Mouse (Mus musculus) lung, embryonic 16.5 days (tissue): Measurements from ENCODE around the gene Meis1. TPM values are rescaled to one million over a fixed set of nuclear protein-coding genes. Genes with fewer than 3 reads are reported as not detected.

Experiments used
- ATAC-seq: fragments of 200-750 bp; cut with Nextera tagmentation; 2 replicates; pipeline ENCODE4 v1.8.0; 2017; ENCODE audit warnings: low read depth, mild to moderate bottlenecking, moderate library complexity
- H3K27ac ChIP-seq: fragments of 300-500 bp; sonication (generic); 2 replicates; pipeline ENCODE4 v1.5.1; 2014; ENCODE audit warnings: mild to moderate bottlenecking, control low read depth, low read length
- H3K27me3 ChIP-seq: fragments of 300-500 bp; sonication (generic); 2 replicates; pipeline ENCODE4 v1.6.1; 2014; ENCODE audit warnings: low read depth, low read length, mixed read lengths; ENCODE audit not compliant: control insufficient read depth, insufficient read depth
- H3K36me3 ChIP-seq: fragments of 300-500 bp; sonication (generic); 2 replicates; pipeline ENCODE4 v1.6.1; 2014; ENCODE audit warnings: low read length; ENCODE audit not compliant: control insufficient read depth, insufficient read depth
- H3K4me1 ChIP-seq: fragments of 300-500 bp; sonication (generic); replicated peaks from 2 replicates; pipeline ENCODE4 v1.6.1; 2014; ENCODE audit warnings: low read length, mixed read lengths; ENCODE audit not compliant: control insufficient read depth, insufficient read depth
- H3K4me2 ChIP-seq: fragments of 300-500 bp; sonication (generic); 2 replicates; pipeline ENCODE4 v1.6.1; 2014; ENCODE audit warnings: low read depth, low read length, control low read depth
- H3K4me3 ChIP-seq: fragments of 300-500 bp; sonication (generic); 2 replicates; pipeline ENCODE4 v1.5.1; 2014; ENCODE audit warnings: mild to moderate bottlenecking, low read length, control low read depth
- H3K9ac ChIP-seq: fragments of 300-500 bp; sonication (generic); 2 replicates; pipeline ENCODE4 v1.6.1; 2014; ENCODE audit warnings: low read length, control low read depth
- H3K9me3 ChIP-seq: fragments of 300-500 bp; sonication (generic); 2 replicates; pipeline ENCODE4 v1.6.1; 2016; ENCODE audit warnings: low read length; ENCODE audit not compliant: control insufficient read depth
- WGBS: fragments of 180-500 bp; shearing (Covaris S2); extraction: QIAGEN DNeasy Blood & Tissue Kit; methylation state at CpG from one replicate; pipeline ENCODE4 v1.1.7; 2014; 5-methylcytosine and 5-hydroxymethylcytosine counted together
- polyA plus RNA-seq: library from polyadenylated mRNA; unstranded; fragments of >200 nt; fragmentation: Nextera tagmentation; extraction: Ambion mirVana; gene quantifications from 2 replicates; pipeline ENCODE4 v1.2.1, GENCODE M21; 2015

Gene Meis1
- polyA plus RNA-seq, 1 experiment from 2014 or later: 99.9 TPM

DNA sequence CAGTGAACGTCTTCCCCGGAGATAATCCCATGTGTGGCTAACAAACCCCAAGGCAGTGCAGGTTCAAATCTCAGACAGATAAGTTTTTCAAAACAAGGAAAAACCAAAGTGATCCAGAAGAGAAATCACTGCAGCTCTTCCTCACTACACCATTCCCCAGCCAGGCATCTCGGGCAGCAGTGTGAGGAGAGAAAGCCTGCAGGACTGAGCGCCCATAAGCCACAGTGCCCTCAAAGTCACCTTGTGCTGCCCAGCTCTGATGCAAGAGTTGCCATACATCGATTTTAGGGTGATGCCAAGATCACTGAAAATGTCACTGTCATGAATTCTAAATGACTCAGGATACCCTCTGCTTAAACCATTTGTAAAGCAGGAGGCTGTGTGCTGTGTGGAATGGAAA is 15.7 kb downstream of the Meis1 start:
- no peak overlapping the region for H3K4me3 ChIP-seq
- H3K4me2 ChIP-seq: no peak overlapping the region
- peaks cover 3% of the 10 kb centered on the region; the same call in 1 of the 2 replicates for H3K36me3 ChIP-seq
- H3K9me3 ChIP-seq: no peaks in the 10 kb centered on the region
- no peak for ATAC-seq
- H3K4me1 ChIP-seq: peaks cover 13% of the 10 kb centered on the region; the same call in 1 of the 2 replicates
- H3K27ac ChIP-seq: no peak overlapping the region
- H3K27me3 ChIP-seq: no peaks in the 10 kb centered on the region
- WGBS: 69% methylated on average over 5 of the region's 5 CpGs
- H3K9ac ChIP-seq: no peak overlapping the region

DNA sequence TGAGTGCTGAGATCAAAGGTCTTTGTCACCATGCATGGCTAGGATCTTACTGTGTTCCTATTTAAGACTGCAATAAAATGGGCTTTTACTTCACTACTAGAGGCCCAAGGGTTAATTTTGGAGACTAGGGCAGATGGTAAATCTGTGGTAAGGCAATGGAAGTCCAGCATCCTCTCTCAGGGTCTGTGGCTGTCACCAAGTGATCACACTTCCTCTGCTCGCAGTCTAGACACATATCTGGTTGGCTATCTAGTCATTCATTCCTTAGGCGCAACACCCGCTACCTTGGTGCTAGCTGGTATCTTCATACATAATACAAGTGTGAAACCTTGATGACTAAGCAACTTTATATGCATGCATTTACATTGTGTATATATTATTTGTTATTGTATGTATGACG is 22.0 kb downstream of the Meis1 start:
- Histone ChIP-seq H3K9me3 (no peaks in the 10 kb centered on the region), H3K9ac (no peak overlapping the region), H3K27ac (no peak overlapping the region), H3K36me3 (peaks cover 17% of the 10 kb centered on the region), H3K4me1 (no peaks in the 10 kb centered on the region), H3K27me3 (no peaks in the 10 kb centered on the region), H3K4me2 (no peak overlapping the region), H3K4me3 (no peak overlapping the region)
- no peak for ATAC-seq
- WGBS: 93% methylated on average over 4 of the region's 4 CpGs

DNA sequence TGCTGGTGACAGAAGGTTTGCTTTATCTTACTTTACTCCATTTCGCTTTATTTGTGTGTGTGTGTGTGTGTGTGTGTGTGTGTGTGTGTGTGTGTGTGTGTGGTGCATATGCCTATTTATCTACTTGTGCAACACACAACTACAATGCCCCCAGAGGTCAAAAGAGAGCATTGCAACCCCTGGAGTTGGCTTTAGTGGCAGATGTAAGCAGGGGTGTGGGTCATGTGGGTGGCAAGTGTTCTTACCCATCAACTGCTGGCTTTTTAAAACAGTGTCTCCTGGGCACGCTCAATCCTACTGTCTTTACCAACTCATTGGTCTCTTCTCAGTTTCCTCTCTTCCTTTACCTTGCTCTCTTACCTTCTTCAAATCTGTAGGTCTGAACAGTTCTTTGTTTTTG is 22.5 kb downstream of the Meis1 start:
- H3K4me1 ChIP-seq: no peaks in the 10 kb centered on the region
- no peak overlapping the region for H3K9ac ChIP-seq
- no peak overlapping the region for H3K4me2 ChIP-seq
- 93% methylated on average over 2 of the region's 2 CpGs for WGBS
- no peak for ATAC-seq
- H3K27me3 ChIP-seq: no peaks in the 10 kb centered on the region
- H3K9me3 ChIP-seq: no peaks in the 10 kb centered on the region
- no peak overlapping the region for H3K4me3 ChIP-seq
- peaks cover 17% of the 10 kb centered on the region for H3K36me3 ChIP-seq
- H3K27ac ChIP-seq: no peak overlapping the region

GRCm38 (mm10) chr11:18992796-18993195 is 26.0 kb downstream of the Meis1 start:
- ATAC-seq: no peak

GRCm38 (mm10) chr11:18990244-18990677 is 28.5 kb downstream of the Meis1 start:
- no peaks in the 10 kb centered on the region for H3K9me3 ChIP-seq
- WGBS: 82% methylated on average over 6 of the region's 6 CpGs
- H3K36me3 ChIP-seq: peaks cover 16% of the 10 kb centered on the region
- no peak overlapping the region for H3K4me2 ChIP-seq
- no peak overlapping the region for H3K4me3 ChIP-seq
- ATAC-seq: no peak
- H3K27ac ChIP-seq: no peak overlapping the region
- no peaks in the 10 kb centered on the region for H3K4me1 ChIP-seq
- no peak overlapping the region for H3K9ac ChIP-seq
- H3K27me3 ChIP-seq: no peaks in the 10 kb centered on the region

More at GRCm38 (mm10) chr11:18992796-18993195, 26.0 kb downstream of the Meis1 start:
- H3K4me2 ChIP-seq: no peak overlapping the region
- no peak overlapping the region for H3K9ac ChIP-seq
- no peak overlapping the region for H3K4me3 ChIP-seq
- H3K27ac ChIP-seq: no peak overlapping the region
- WGBS: 75% methylated on average over 6 of the region's 6 CpGs
- H3K27me3 ChIP-seq: no peaks in the 10 kb centered on the region
- peaks cover 21% of the 10 kb centered on the region for H3K36me3 ChIP-seq
- no peaks in the 10 kb centered on the region for H3K9me3 ChIP-seq
- H3K4me1 ChIP-seq: no peaks in the 10 kb centered on the region

DNA sequence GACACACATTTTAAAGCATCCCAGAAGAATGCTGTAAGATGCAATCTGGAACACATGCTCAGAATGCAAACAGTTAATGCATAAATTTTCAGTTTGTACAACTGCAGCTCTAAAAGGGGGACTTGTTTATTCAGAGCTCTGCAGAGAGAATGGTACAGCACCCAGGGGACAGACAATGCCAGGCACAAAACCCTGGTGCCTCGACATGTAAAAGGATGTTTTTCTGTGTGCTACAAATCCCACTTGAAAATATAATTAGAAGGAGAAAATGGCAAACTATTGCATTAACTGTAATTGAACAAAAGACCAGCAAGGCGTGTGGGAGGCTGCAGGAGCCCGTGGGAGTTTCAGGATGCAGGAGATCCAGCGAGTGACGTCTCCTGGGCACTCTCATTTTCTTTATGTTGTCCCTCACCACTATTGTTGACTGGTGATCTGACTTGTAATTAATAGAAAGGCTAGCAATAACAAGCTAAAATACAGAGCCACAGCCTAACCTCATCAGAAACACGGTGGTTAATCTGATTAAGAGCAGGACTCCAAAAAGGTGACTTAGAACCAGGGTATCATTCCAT is 29.0 kb downstream of the Meis1 start:
- H3K4me3 ChIP-seq: no peak overlapping the region
- no peak for ATAC-seq
- H3K4me2 ChIP-seq: no peak overlapping the region
- peaks cover 16% of the 10 kb centered on the region for H3K36me3 ChIP-seq
- H3K4me1 ChIP-seq: no peaks in the 10 kb centered on the region
- no peak overlapping the region for H3K27ac ChIP-seq
- no peak overlapping the region for H3K9ac ChIP-seq
- 75% methylated on average over 6 of the region's 6 CpGs for WGBS
- H3K9me3 ChIP-seq: no peaks in the 10 kb centered on the region
- H3K27me3 ChIP-seq: no peaks in the 10 kb centered on the region

DNA sequence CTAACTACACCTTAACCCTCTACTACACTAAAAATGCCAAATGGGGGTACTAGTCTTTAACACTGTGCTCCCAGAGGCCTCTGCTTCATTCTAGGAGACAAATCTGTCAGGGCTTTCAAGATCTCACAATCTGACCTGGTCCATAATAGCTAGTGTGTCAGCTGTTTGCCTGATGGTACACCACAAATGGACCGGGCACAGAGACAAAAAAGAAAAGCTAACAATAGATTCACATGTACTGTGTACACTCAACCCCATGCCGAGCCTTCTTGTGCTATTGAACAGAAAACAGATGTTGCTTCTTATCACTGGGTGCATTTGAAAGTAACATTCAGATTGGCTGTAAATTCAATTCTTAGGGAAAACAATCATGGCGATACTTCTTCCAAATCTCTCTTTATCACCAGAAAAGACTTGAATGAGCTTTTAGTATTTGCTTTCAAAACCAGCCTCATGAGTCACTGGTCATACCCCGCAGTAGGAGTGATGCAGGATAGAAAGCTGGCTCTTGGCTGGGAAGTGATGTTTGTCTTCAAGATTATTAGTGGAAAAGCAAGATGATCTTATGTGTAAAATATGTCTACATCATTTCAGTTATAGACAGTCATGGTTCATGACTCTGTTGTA is 30.0 kb downstream of the Meis1 start:
- Histone ChIP-seq H3K4me3 (no peak overlapping the region), H3K4me2 (no peak overlapping the region), H3K36me3 (peaks cover 13% of the 10 kb centered on the region), H3K27me3 (no peaks in the 10 kb centered on the region), H3K9me3 (no peaks in the 10 kb centered on the region), H3K4me1 (no peaks in the 10 kb centered on the region), H3K9ac (no peak overlapping the region), H3K27ac (no peak overlapping the region)
- 58% methylated on average over 4 of the region's 4 CpGs for WGBS
- no peak for ATAC-seq

DNA sequence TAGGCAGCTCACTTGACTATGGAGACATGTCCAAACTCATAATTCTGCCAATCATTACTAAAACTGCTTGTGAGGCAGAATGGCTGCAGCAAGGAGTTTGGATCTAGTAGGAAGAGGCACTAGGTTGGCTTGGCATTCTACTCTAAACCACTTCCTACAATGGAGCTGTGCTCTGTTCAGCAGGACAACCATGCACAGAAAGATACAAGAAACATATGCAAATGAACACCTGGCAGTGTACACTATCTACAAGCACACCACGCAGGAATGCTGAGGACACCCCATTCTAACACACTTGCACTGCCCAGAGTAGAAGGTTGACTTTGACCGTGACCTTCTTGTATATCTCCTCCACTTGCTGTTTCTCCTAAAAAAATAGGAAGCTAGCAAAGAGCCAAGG is 35.0 kb downstream of the Meis1 start:
- Histone ChIP-seq H3K27ac (no peak overlapping the region), H3K4me1 (peaks cover 2% of the 10 kb centered on the region; the same call in 1 of the 2 replicates), H3K9me3 (no peaks in the 10 kb centered on the region)

GRCm38 (mm10) chr11:18983294-18983693 is 35.5 kb downstream of the Meis1 start:
- H3K36me3 ChIP-seq: peaks cover 10% of the 10 kb centered on the region
- H3K4me2 ChIP-seq: no peak overlapping the region
- 76% methylated on average over 7 of the region's 7 CpGs for WGBS
- H3K9me3 ChIP-seq: no peaks in the 10 kb centered on the region
- peaks cover 2% of the 10 kb centered on the region; the same call in 1 of the 2 replicates for H3K4me1 ChIP-seq
- no peak for ATAC-seq
- no peak overlapping the region for H3K9ac ChIP-seq
- H3K27ac ChIP-seq: no peak overlapping the region
- H3K4me3 ChIP-seq: no peak overlapping the region
- no peaks in the 10 kb centered on the region for H3K27me3 ChIP-seq

More for the DNA sequence above, 35.0 kb downstream of the Meis1 start:
- H3K9ac ChIP-seq: no peak overlapping the region
- H3K4me2 ChIP-seq: no peak overlapping the region
- no peak for ATAC-seq
- peaks cover 10% of the 10 kb centered on the region for H3K36me3 ChIP-seq
- 78% methylated on average over 2 of the region's 2 CpGs for WGBS
- H3K27me3 ChIP-seq: no peaks in the 10 kb centered on the region
- H3K4me3 ChIP-seq: no peak overlapping the region
